Mouse (Mus musculus) megakaryocyte, embryonic 14.5 days (primary cell): ENCODE measurements at regions not wholly inside any gene's neighbourhood (a gene's known extent, or its start where the extent isn't known, plus 50 kb on each side); places are given as distances from the start of the nearest gene placed in this dataset.

Source experiments
- FLI1 ChIP-seq: IDR thresholded peaks from 2 replicates; pipeline ENCODE4 v1.6.1; 2012; ENCODE audit warnings: low read length, inconsistent platforms, mixed read lengths
- GATA1 ChIP-seq: IDR thresholded peaks from 3 replicates; pipeline ENCODE4 v1.6.1; 2012; ENCODE audit warnings: mixed read lengths, low read length, inconsistent platforms, borderline replicate concordance

GRCm38 (mm10) chr1:71919891-71920290 lies 266.9 kb upstream of the Fn1 start:
- TF ChIP-seq GATA1: no peak
- TF ChIP-seq FLI1: no peak
